Mouse (Mus musculus): ENCODE results near the gene Caprin1.

Caprin1 gene

DNA sequence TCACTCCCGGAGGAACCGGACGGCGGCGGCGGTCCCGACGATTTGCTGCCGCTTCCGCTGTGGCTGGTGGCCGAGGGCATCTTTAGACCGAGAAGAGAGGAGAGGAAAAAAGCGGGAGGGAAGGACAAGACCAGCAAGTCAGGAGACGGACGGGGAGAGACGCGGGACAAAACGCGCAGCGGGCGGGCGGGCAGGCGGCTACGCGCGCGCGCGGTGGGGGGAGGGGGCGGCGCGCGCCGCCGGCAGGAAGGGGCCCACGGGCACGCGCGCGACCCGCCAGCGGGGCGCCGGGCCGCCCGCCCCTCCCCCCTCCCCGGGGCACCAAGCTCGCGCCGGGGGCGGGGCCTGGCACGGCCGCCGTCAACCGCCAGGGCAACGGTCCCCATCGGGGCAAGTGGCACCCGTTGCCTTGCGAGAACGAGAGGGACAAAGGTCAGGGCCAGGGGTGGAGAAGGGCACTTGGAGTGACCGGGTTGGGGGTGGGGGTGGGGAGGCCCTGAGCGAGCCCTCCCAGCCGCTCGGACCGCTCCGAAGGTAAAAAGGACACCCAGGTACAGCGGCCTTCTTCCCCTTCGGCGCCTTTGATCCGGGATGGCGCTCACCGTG lies 485 bp downstream of the Caprin1 start:
- peak; percentile 88 for DNase-seq (ENCODE audit: extremely low spot score)

DNA sequence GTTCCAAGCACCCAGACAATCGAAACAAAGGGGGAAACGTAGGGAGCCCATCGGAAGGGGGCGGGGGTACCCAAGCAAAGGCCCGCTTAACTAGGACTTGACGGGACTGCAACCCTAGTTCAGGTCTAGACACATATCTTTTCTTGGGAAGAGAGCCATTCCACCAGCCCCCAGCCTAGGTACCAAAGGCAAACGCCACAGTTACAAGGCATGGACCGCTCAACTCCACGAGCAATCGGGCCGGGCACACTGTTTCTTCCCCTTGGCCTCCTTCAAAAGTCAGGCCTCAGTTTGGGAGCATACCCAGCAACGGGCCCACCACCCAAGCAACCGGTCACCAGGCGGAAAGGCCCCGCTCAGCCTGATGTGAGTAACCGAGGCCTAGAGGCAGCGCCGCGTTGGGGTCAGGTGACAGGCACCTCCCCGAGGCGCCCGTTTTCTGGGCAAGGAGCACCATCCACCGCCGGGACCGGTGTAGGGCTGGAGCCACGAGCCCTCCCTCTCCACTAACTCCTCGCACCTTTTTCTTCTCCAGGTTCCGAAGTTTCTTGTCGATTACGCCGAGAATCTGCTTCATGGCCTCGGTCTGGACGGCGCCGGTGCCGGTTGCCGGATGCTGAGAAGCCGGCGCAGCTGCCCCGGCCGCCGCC lies 1.1 kb downstream of the Caprin1 start:
- peak; percentile 68 for DNase-seq (ENCODE audit: extremely low spot score)

DNA sequence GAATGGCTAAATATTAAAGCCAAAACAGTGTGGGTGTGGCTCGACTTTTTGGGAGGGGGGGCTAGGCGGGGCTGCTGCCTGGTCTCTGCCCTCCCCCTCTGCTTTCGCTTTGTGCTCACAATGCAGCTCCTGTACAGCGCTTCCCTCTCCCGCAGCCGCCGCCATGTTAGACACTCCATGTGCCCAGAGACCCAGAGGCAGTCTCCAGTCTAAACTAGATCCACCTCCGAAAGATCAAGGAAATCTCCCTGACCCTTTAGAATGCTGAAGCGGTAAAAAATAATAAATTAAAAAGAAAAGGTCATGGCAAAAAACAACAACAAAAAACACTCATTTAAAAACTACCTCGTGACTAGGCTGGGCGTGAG lies 1.6 kb downstream of the Caprin1 start:
- DNase-seq (ENCODE audit: extremely low spot score), result peak; percentile 87

DNA sequence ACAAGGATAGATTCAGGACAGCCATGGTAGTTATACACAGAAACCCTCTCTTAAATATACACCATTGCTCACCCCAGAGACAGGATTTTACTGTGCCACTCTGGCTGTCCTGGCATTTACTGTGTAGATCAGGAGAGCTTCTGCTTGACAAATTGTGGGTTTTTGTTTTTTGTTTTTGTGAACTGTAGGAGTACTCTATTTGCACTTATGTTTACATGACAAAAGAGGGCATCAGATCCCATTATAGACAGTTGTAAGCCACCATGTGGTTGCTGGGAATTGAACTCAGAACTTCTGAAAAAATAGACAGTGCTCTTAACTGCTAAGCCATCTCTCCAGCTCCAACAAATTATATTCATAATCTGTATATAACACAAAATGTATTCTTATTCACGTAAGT lies 5.4 kb downstream of the Caprin1 start:
- DNase-seq (ENCODE audit: extremely low spot score), result no peak

DNA sequence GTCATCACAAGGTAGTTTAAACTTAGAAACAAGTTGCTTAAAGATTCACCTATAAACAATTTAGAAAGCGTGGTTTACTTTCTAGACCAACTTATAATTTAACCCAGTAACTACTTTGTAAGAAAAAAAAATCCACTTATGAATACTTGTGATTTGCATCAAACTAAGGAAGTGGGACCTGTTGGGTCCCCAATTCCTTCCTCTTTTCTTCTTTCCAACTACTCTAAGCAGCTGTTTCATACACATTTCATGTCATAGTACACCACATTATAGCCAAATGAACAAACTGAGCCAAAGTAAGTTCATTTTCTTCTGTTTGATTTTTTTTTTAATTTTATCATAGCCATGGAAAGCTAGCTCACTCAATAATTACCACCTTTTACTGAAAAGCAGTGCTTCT lies 11.7 kb downstream of the Caprin1 start:
- DNase-seq (ENCODE audit: extremely low spot score), result no peak

DNA sequence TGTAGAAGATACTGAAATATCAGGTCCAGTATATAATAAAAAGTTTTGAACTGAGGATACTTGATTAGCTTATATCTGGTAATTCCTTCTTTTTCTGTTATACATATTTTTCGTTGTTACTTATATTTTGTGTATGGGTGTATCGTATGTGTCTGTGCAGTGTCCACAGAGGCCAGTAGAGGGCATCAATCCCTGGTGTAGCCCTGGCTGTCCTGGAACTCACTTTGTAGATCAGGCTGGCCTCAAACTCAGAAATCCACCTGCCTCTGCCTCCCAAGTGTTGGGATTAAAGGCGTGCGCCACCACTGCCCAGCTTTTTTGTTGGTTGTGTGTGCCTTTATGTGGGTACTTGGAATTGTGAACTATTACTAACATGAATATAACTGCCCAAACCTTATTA lies 12.8 kb downstream of the Caprin1 start:
- no peak for DNase-seq (ENCODE audit: extremely low spot score)

DNA sequence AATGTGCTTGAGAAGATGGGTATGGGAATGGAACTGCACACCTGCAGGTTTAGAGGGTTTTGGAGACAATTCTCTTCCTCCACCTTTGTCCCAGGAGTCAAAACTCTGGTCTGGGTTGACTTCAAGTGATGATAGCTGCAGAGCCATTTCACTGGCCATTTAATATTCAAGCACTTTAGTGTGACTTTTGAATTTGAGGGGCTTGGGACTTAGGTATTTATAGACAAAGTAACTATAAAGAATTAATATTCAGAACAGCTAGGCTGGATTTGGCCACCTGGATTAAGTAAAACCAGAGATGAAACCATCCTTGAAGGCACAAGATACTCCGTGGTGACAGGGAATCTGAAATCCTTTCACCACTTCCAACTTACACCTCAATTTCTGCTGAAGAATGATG lies 35.0 kb downstream of the Caprin1 start:
- DNase-seq (ENCODE audit: extremely low spot score), result no peak

DNA sequence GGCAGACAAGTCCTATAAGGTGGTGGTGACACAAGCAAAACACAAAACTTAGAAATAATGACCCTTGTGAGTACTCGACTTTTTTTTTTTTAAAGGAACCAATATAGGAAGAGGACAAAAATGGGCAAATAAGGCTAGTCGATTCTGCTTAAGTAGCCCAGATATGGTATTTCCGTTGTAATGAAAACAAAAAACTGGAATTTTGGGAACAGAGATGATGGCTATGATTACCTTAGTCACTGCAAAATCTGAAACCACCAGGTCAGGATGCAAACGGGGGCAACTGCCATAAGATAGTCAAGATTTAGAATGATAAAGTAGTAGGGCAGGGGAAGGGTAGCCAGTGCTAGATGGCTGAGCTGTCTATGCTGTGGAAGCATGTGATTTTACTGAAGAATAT lies 35.5 kb downstream of the Caprin1 start:
- no peak for DNase-seq (ENCODE audit: extremely low spot score)

DNA sequence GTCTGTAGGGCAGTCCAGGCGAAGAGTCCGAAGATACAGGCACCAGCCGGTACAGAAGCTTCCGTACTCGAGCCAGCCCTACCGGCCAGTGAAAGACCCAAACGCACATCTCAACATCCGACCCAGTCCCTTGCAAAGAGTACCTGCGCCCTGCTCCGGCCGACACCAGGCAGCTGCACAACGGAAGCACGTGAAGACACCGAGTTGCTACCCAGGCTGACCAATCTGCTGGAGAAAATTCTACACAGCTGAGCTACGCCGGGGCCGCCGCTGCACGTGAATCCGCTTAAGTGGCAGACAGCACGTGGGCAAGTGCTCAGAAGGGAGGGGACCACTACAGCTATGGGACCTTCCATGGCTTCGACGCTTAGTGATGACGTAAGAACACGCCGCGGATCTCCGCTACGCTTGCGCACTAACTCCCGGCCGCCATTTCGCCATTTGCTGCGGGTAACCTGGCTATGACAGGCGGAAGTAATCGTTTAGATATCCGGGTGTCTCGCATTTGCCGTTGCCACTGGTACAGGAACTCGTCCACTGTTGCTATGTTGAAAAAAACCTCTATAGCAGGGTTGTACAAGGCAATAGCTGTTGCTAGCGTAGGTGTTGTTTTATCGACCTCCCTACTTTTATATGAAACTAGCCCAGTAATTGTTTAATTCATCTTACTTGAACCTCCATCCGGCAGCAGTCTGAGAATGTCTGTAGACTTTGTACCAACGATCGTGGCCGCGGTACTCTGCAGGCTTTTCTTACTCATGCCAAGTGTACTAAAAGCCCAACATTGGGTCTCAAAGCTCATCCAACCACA lies 36.3 kb downstream of the Caprin1 start, which contains the start of gene Nat10:
TSS of gene Nat10 (minus strand) at position 365 of the 811 bp plus-strand sequence.
- DNase-seq (ENCODE audit: extremely low spot score), result peak; percentile 98

DNA sequence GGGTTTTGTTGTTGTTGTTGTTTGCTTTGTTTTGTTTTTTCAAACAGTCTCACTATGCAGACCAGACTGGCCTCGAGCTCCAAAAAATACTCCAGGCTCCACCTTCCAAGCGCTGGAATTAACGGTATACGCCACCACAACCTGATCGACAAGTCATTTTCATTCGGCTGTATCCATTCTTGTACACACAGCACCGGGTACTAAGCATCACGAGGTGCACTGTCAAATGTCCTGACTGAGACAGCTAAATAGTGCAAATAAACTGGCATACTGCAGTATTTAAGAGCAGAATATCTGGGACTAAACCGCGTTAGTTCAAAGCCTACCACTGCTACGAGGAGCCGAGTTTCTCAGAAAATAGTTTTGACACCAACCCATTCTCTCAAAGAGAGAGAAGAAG lies 37.0 kb downstream of the Caprin1 start:
- peak; percentile 28 for DNase-seq (ENCODE audit: extremely low spot score)

DNA sequence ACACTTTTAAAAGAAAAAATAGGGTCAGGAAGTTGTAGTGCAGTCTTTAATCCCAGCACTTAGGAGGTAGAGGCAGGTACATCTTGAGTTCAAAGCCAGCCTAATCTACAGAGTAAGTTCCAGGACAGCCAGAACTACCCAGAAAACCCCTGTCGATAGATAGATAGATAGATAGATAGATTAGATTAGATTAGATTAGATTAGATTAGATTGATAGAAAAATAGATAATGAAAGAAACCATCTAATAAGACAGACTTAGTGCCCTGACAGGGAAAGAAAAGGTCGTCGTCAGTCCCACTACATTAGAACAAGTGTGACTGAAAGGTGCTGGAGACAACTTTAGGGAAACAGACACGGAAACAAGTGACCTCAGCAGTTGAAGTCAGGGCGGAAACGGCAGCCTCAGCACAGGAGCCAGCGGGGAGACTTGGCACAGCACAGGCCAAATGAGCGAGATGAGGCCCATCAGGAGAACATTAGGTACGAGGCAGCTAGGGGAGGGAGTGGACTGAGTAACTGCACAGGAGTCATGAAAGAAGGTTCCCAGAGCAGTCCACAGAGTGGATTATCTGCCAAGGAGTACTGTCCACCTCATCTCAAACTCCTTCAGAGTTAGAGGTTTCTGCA lies 41.9 kb downstream of the Caprin1 start:
- DNase-seq (ENCODE audit: extremely low spot score), result no peak

DNA sequence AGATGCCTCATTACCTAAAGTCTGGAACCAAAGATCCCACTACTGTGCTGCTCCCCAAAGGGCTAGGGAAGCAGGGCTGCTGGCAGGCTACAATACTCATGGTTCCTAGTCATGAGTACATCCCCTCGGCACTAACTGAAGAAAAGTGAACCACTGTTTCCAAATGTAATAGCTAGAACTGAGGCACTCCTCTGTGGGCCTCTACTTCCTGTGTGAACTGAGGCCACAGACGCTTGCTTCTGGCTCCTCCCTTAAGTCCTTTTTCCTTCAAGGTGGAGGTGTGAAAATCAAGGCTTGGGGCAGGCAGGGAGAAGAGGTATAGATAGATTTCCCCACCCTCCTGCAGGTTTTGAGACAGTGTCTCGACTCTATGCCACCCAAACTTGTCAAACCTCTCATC lies 42.8 kb downstream of the Caprin1 start:
- no peak for DNase-seq (ENCODE audit: extremely low spot score)

DNA sequence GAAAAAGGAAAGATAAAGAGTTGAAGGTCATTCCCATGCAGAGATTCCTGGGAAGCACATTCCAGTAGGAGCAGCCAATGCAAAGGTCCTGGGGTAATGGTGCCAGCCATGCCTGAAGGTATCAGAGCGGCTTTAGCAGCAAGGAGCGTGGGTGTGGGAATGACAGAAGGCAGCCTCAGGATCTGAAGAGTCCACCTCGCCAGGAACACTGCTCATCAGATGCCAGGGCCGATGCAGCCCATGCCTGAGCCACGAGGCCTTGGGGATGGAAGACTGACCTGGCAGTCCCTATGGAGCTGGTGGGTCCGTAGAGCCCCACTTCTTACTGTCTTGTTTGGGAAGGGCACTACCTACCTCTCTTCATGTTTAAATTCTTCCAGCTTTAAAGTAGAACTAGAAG lies 45.7 kb downstream of the Caprin1 start:
- no peak for DNase-seq (ENCODE audit: extremely low spot score)

DNA sequence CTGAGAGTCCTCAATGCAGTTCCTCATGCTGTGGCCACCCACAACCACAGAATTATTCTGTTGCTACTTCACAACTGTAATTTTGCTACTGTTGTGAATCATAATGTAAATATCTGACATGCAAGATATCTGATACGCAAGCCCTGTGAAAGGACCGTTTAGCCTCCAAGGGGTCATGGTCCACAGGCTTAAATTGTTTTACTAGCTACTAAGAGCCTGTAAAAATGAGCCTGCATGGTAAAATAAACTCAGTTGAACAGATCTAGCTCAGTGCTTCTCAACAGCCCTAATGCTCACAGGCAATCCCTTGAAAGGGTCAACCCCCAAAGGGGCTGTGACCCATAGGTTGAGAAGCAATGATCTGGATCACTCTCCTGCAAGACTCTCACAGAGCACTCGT lies 48.4 kb downstream of the Caprin1 start:
- DNase-seq (ENCODE audit: extremely low spot score), result no peak

DNA sequence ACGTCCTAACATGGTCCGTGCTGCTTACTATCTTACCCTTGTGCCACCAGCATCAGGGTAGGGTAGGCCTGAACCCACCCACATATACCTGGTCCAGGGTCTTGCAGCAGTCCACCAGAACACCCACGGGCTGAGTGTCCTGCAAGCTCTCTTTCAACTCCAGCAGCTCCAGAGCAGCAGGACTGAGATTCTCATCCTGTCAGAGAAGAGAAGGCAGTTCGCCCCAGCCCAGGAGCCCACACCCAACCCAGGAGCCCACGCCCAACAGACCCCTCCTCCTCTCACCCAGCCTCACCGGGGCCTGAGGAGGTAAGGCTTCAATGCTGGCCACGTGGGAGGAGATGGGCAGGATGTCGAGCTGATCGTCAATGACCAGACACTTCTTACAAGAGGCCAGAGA lies 49.6 kb downstream of the Caprin1 start:
- DNase-seq (ENCODE audit: extremely low spot score), result no peak

DNA sequence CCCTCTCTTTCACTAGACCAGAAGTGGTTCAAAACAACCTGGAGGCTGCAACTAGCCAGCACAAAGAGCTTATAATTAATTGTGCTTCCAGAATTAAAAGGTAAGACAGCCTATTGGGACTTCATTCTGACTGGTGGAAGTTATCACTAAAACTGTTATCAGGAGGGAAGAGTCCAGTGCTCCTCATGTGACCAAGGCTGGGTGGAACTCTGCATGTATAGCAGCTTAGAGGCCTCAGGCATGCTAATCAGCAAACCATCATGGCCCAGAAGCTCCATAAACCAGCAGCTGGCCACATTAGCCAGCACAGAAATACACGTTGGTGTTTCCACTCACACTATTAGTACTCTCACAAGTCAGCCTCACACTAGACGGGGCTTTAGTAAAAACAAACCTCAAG lies 50.7 kb downstream of the Caprin1 start:
- no peak for DNase-seq (ENCODE audit: extremely low spot score)

DNA sequence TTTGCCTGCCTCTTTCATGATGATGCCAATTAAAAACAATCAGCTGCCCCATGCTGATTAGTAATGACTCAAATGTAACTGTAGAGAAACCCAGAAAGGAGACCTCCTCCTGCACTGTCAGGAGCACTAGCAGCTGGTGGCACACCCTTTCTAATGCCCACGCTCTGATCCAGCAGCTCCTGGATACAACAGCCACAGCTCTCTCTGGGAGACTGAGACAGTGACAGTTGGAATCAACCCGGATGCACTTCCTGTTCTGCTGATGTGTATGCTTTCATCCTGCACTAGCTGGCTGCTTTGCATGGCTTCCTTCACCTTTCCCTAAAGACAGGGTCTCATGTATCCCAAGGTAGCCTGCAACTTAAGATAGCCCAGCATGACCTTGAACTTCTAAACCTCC lies 51.4 kb downstream of the Caprin1 start:
- DNase-seq (ENCODE audit: extremely low spot score), result no peak

DNA sequence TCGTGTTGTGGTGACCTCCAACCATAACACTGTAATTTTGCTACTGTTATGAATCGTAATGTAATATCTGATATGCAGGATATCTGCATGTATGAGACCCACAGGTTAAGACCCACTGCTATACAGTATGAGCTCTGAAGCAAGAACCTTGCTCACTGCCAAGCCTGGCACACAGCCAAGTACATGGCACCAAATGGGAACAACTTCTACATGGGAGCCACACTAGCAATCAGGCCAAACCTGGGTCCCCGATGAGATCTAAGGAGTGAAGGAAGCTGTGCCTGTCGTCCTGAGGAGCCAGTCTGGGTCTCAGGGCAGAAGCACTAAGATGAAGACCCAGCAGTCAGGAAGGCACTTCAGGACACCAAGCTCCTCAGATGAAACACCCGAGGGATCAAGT lies 52.0 kb downstream of the Caprin1 start:
- DNase-seq (ENCODE audit: extremely low spot score), result no peak

DNA sequence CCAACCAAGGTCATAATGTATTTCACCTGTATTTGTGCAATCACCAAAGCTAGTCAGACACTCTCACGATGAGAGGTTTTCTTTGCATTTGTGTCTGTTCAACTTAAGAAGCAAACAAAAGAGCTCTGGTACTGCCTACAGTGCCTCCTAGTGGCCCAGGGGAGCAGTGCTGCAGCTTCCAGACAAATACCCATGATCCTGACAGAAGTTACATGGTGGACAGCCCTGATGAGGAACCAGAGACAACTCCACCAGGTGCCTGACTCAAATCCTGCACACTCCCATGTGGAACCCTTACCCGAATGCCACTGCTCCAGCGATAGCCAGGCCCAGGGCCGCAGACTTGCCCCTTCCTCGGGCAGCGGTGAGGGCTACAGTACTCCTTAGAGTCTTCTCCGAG lies 53.5 kb downstream of the Caprin1 start:
- peak; percentile 60 for DNase-seq (ENCODE audit: extremely low spot score)

DNA sequence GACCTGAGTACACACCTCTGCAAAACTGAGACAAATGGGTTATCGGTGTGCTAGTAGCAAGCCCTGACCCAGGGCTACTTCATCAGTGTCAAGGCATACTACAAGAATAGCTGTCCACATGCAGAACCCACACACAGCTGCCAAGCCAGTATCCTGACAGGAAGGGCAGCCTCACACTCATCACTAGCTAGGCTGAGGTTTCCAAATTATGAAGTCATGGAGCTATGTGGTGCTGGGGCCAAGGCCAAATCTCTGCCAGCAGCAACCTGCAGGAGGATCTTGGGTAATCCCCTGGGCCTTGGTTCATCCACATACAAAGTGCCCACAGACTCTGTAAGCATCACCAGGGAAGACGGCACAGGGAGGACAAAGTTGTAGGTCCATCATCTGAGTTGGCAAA lies 53.9 kb downstream of the Caprin1 start:
- no peak for DNase-seq (ENCODE audit: extremely low spot score)

DNA sequence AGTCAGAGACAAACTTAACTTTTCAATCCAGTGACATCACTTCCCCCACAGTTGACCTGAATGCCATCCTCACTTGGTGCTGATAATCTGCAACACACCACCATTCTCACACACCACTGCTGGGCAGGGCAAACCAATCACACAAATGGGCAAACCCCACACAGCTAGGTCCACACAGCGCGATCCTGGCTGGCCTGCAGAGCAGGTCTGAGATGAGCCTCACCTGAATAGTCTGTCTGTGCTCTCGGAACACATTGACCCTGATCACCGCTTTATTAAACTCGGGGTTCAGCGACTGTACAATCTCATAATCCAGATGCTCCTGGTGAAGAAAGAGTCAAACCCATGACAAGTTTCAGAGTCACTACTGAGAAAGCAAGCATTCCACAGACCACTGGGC lies 54.6 kb downstream of the Caprin1 start:
- DNase-seq (ENCODE audit: extremely low spot score), result no peak

DNA sequence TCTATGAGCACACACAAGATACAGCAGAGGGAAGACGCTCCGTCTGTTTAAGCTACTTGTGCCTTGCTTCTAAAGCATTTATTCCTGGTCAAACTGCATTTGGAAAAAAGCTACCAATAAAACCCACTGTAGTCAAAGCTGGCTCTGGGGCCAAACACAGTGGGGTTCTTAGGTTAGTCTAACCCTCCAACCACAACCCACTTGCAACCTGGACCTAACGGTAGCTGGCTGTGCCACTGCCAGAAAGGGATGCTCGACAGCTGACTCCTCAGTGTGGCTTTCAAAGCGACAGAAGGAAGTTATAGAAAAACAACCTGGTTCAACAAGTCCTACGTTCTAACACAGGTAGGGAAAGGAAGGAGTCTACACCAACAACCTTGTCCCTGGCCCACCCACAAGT lies 66.0 kb downstream of the Caprin1 start:
- no peak for DNase-seq (ENCODE audit: extremely low spot score)

DNA sequence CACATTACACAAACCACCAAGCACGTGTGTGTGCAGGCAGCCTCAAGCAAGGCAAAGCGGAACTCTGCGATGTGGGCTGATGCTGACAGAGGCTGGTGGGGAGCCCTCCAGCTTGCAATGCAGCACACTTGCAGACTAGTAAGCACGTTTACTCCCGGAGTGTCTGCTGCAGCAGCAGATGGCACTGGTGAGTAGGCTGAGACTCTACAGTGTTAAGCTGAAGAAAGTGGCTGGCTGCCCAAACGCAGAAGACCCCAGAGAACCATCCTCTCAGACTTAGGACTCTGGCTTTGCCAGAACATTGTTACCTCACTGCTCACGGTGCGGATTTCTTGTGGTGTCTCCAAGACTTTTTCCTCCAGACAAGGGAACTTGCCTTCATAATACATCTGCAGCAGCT lies 66.5 kb downstream of the Caprin1 start:
- no peak for DNase-seq (ENCODE audit: extremely low spot score)

All from embryo, embryonic 9.5 days (tissue).